Mouse (Mus musculus) MEL (cell line): ENCODE measurements around the gene Ddr1. TPM values are rescaled to one million over a fixed set of nuclear protein-coding genes. Genes with fewer than 3 reads are reported as not detected.

Experiments used
- DNase-seq: peaks from one replicate; pipeline ENCODE4 v3.0.0; 2011; ENCODE audit warnings: low read depth, low spot score
- H3K27ac ChIP-seq: 2 replicates; pipeline ENCODE4 v1.5.1; 2012; ENCODE audit warnings: low read depth, mild to moderate bottlenecking, control low read depth, low read length, moderate library complexity; ENCODE audit not compliant: control insufficient read depth
- H3K27me3 ChIP-seq, 2 experiments: fragments of 150-350 bp in 1 of 2; sonication (generic) in 1 of 2; 2 replicates each; pipeline ENCODE4 v1.6.1; 2012; ENCODE audit warnings: low read length in 2 of 2, mild to moderate bottlenecking in 2 of 2, improper control_type of control experiment in 1 of 2, moderate library complexity in 1 of 2; ENCODE audit not compliant: insufficient read depth in 2 of 2, control insufficient read depth in 1 of 2
- H3K36me3 ChIP-seq, 2 experiments: 2 replicates each; pipeline ENCODE4 v1.6.1; 2012 to 2014; ENCODE audit warnings: low read length in 2 of 2, improper control_type of control experiment in 1 of 2, inconsistent platforms in 1 of 2, mild to moderate bottlenecking in 1 of 2; ENCODE audit not compliant: insufficient read depth in 2 of 2, control insufficient read depth in 1 of 2
- H3K4me1 ChIP-seq, 2 experiments: fragments of 150-350 bp in 1 of 2; sonication (generic) in 1 of 2; 2 replicates each; pipeline ENCODE4 v1.6.1; 2012; ENCODE audit warnings: low read length in 2 of 2, improper control_type of control experiment in 1 of 2, mild to moderate bottlenecking in 1 of 2; ENCODE audit not compliant: insufficient read depth in 2 of 2, control insufficient read depth in 1 of 2
- H3K4me3 ChIP-seq, 2 experiments: fragments of 150-350 bp in 1 of 2; sonication (generic) in 1 of 2; 2 replicates each; pipeline ENCODE4 v1.5.1; 2012; ENCODE audit warnings: low read depth in 2 of 2, low read length in 2 of 2, mild to moderate bottlenecking in 2 of 2, moderate library complexity in 2 of 2, control low read depth in 1 of 2, improper control_type of control experiment in 1 of 2; ENCODE audit not compliant: control insufficient read depth in 1 of 2, insufficient read depth in 1 of 2
- H3K79me2 ChIP-seq: 2 replicates; pipeline ENCODE4 v1.6.1; 2012; ENCODE audit warnings: mild to moderate bottlenecking, low read length, moderate library complexity; ENCODE audit not compliant: control insufficient read depth, poor library complexity, insufficient read depth
- H3K9ac ChIP-seq: 2 replicates; pipeline ENCODE4 v1.6.1; 2012; ENCODE audit warnings: low read depth, mild to moderate bottlenecking, control low read depth, low read length, moderate library complexity; ENCODE audit not compliant: control insufficient read depth, poor library complexity, severe bottlenecking
- H3K9me3 ChIP-seq: fragments of 150-350 bp; sonication (generic); replicated peaks from 2 replicates; pipeline ENCODE4 v1.6.1; 2012; ENCODE audit warnings: mild to moderate bottlenecking, low read length, improper control_type of control experiment, moderate library complexity; ENCODE audit not compliant: insufficient read depth
- E2F4 ChIP-seq: IDR thresholded peaks from 2 replicates; pipeline ENCODE4 v1.6.1; 2011; ENCODE audit warnings: low read depth, low read length, improper control_type of control experiment, borderline replicate concordance
- ELF1 ChIP-seq: IDR thresholded peaks from 2 replicates; pipeline ENCODE4 v1.6.1; 2014; ENCODE audit warnings: low read depth, mild to moderate bottlenecking, inconsistent platforms, low read length, improper control_type of control experiment, moderate library complexity
- EP300 ChIP-seq, 2 experiments: IDR thresholded peaks; 2 replicates each; pipeline ENCODE4 v1.6.1; 2011; ENCODE audit warnings: improper control_type of control experiment in 2 of 2, low read length in 2 of 2, low read depth in 1 of 2, mild to moderate bottlenecking in 1 of 2
- ETS1 ChIP-seq: IDR thresholded peaks from 2 replicates; pipeline ENCODE4 v1.6.1; 2012; ENCODE audit warnings: low read depth, mild to moderate bottlenecking, inconsistent platforms, low read length, improper control_type of control experiment, moderate library complexity
- GABPA ChIP-seq: IDR thresholded peaks from 2 replicates; pipeline ENCODE4 v1.6.1; 2012; ENCODE audit warnings: low read depth, mild to moderate bottlenecking, inconsistent platforms, low read length, improper control_type of control experiment, moderate library complexity
- GATA1 ChIP-seq: IDR thresholded peaks from 2 replicates; pipeline ENCODE4 v1.6.1; 2011; ENCODE audit warnings: low read depth, low read length, improper control_type of control experiment
- KAT2A ChIP-seq: conservative IDR thresholded peaks from 2 replicates; pipeline ENCODE4 v1.6.1; 2012; ENCODE audit warnings: low read depth, low read length, improper control_type of control experiment, inconsistent platforms
- MAFK ChIP-seq: IDR thresholded peaks from 2 replicates; pipeline ENCODE4 v1.6.1; 2011; ENCODE audit warnings: low read depth, mild to moderate bottlenecking, low read length, improper control_type of control experiment, borderline replicate concordance
- MEF2A ChIP-seq: IDR thresholded peaks from 2 replicates; pipeline ENCODE4 v1.6.1; 2014; ENCODE audit warnings: low read depth, mild to moderate bottlenecking, inconsistent platforms, low read length, improper control_type of control experiment; ENCODE audit not compliant: poor library complexity, insufficient replicate concordance, severe bottlenecking; ENCODE audit errors: extremely low read depth
- MXI1 ChIP-seq: IDR thresholded peaks from 2 replicates; pipeline ENCODE4 v1.6.1; 2011; ENCODE audit warnings: mild to moderate bottlenecking, low read depth, low read length, improper control_type of control experiment
- MYB ChIP-seq: IDR thresholded peaks from 2 replicates; pipeline ENCODE4 v1.6.1; 2011; ENCODE audit warnings: mild to moderate bottlenecking, low read depth, low read length, improper control_type of control experiment
- MYC ChIP-seq: IDR thresholded peaks from 2 replicates; pipeline ENCODE4 v1.6.1; 2011; ENCODE audit warnings: low read depth, mild to moderate bottlenecking, low read length, improper control_type of control experiment, moderate library complexity
- NRF1 ChIP-seq: IDR thresholded peaks from 2 replicates; pipeline ENCODE4 v1.6.1; 2014; ENCODE audit warnings: low read depth, mild to moderate bottlenecking, inconsistent platforms, low read length, improper control_type of control experiment, moderate library complexity; ENCODE audit not compliant: poor library complexity, insufficient read depth, severe bottlenecking
- POLR2A ChIP-seq, 2 experiments: IDR thresholded peaks; 2 replicates each; pipeline ENCODE4 v1.6.1; 2011 to 2012; ENCODE audit warnings: low read length in 2 of 2, mild to moderate bottlenecking in 2 of 2, control low read depth in 1 of 2, improper control_type of control experiment in 1 of 2, low read depth in 1 of 2, moderate library complexity in 1 of 2; ENCODE audit not compliant: control insufficient read depth in 1 of 2, insufficient read depth in 1 of 2, poor library complexity in 1 of 2
- POLR2AphosphoS2 ChIP-seq: IDR thresholded peaks from 2 replicates; pipeline ENCODE4 v1.6.1; 2011; ENCODE audit warnings: low read length, improper control_type of control experiment
- POLR2AphosphoS5 ChIP-seq: IDR thresholded peaks from 2 replicates; pipeline ENCODE4 v1.6.1; 2012; ENCODE audit warnings: low read depth, borderline replicate concordance, mild to moderate bottlenecking, inconsistent platforms, low read length, moderate library complexity, mixed read lengths
- RAD21 ChIP-seq: IDR thresholded peaks from 2 replicates; pipeline ENCODE4 v1.6.1; 2011; ENCODE audit warnings: mild to moderate bottlenecking, low read depth, low read length, improper control_type of control experiment
- SMC3 ChIP-seq: IDR thresholded peaks from 2 replicates; pipeline ENCODE4 v1.6.1; 2011; ENCODE audit warnings: low read depth, low read length, improper control_type of control experiment
- TBP ChIP-seq: IDR thresholded peaks from 2 replicates; pipeline ENCODE4 v1.8.0; 2011; ENCODE audit warnings: low read depth, low read length, improper control_type of control experiment
- USF2 ChIP-seq, 2 experiments: IDR thresholded peaks; 2 replicates each; pipeline ENCODE4 v1.6.1; 2011 to 2012; ENCODE audit warnings: improper control_type of control experiment in 2 of 2, low read length in 2 of 2, borderline replicate concordance in 1 of 2, inconsistent platforms in 1 of 2, low read depth in 1 of 2, mild to moderate bottlenecking in 1 of 2; ENCODE audit not compliant: insufficient read depth in 1 of 2
- ZC3H11A ChIP-seq: IDR thresholded peaks from 2 replicates; pipeline ENCODE4 v1.6.1; 2012; ENCODE audit warnings: low read depth, mild to moderate bottlenecking, inconsistent platforms, low read length, improper control_type of control experiment
- ZKSCAN1 ChIP-seq: IDR thresholded peaks from 2 replicates; pipeline ENCODE4 v1.6.1; 2012; ENCODE audit warnings: low read depth, mild to moderate bottlenecking, inconsistent platforms, low read length, improper control_type of control experiment, moderate library complexity
- ZNF384 ChIP-seq: IDR thresholded peaks from 2 replicates; pipeline ENCODE4 v1.6.1; 2012; ENCODE audit warnings: low read depth, mild to moderate bottlenecking, inconsistent platforms, low read length, improper control_type of control experiment
- polyA plus RNA-seq, 2 experiments: library from polyadenylated mRNA; stranded (reverse) in 1 of 2; unstranded in 1 of 2; fragments of >175 nt in 1 of 2; fragments of >200 nt in 1 of 2; gene quantifications; 2 replicates each; pipeline versions ENCODE4 v1.2.1 to v1.2.4; 2012; ENCODE audit warnings: low replicate concordance in 2 of 2, low read depth in 1 of 2; ENCODE audit not compliant: insufficient read length in 2 of 2, insufficient read depth in 1 of 2, missing spikeins in 1 of 2
- total RNA-seq: library from RNA; depleted of rRNA; stranded (reverse); fragments of 300-350 nt; gene quantifications from 2 replicates; pipeline ENCODE4 v1.2.3, GENCODE M21; 2012

Gene Ddr1
- total and polyA plus RNA-seq, 3 experiments: 2.6 to 7.9 TPM; not detected in 1

- no peaks in the 10 kb centered on the region for H3K79me2 ChIP-seq
- DNase-seq: no peak
Observed at GRCm38 (mm10) chr17:35692368-35692767, 12.1 kb downstream of the Ddr1 start.

DNA sequence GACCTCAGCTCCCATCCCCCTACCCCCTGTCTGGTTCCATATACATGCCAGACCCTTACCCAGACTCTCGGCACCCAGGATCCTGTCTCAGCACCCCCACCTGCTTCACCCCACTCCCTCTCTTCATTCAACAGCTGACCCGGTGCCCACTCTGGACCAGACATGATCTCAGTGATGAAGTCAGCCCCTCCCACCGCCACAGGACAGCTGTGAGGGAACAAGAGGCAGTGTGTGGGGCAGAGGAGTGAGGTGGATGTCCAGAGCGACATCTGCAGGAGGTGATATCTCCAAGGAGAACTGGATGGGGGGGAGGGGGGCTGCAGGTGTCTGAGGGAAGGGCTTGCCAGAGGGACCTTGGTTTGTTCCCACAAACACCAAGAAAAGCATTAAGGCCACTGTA lies 12.6 kb downstream of the Ddr1 start:
- no peaks in the 10 kb centered on the region for H3K36me3 ChIP-seq
- H3K79me2 ChIP-seq: no peaks in the 10 kb centered on the region
- TF ChIP-seq GATA1 (no peak), POLR2AphosphoS2 (no peak), USF2 (IDR thresholded peaks at IDR 0.05; ENCODE audit: borderline replicate concordance in 1 of 2, insufficient read depth in 1 of 2, low read depth in 1 of 2, low read length in 2 of 2) (no peak), NRF1 (no peak)
- H3K27me3 ChIP-seq: no peaks in the 10 kb centered on the region
- H3K4me3 ChIP-seq: no peak overlapping the region
- no peak overlapping the region for H3K27ac ChIP-seq
- H3K4me1 ChIP-seq: no peaks in the 10 kb centered on the region
- no peaks in the 10 kb centered on the region for H3K9me3 ChIP-seq
- no peak overlapping the region for H3K9ac ChIP-seq
- no peak for DNase-seq

More at GRCm38 (mm10) chr17:35692368-35692767, 12.1 kb downstream of the Ddr1 start:
- no peaks in the 10 kb centered on the region for H3K27me3 ChIP-seq
- TF ChIP-seq SMC3 (no peak), NRF1 (no peak), EP300 (IDR thresholded peaks at IDR 0.05; ENCODE audit: low read depth in 1 of 2, low read length in 2 of 2) (no peak), MYB (no peak), RAD21 (no peak), MEF2A (no peak), ZKSCAN1 (no peak), POLR2A (IDR thresholded peaks at IDR 0.05; ENCODE audit: control insufficient read depth in 1 of 2, insufficient read depth in 1 of 2, low read depth in 1 of 2, low read length in 2 of 2, poor library complexity in 1 of 2) (no peak)
- no peaks in the 10 kb centered on the region for H3K4me1 ChIP-seq
- H3K27ac ChIP-seq: no peak overlapping the region
- H3K9me3 ChIP-seq: no peaks in the 10 kb centered on the region
- no peak overlapping the region for H3K4me3 ChIP-seq
- H3K9ac ChIP-seq: no peak overlapping the region
- H3K36me3 ChIP-seq: no peaks in the 10 kb centered on the region

- no peaks in the 10 kb centered on the region for H3K27me3 ChIP-seq
- H3K36me3 ChIP-seq: no peaks in the 10 kb centered on the region
- H3K27ac ChIP-seq: no peak overlapping the region
- no peaks in the 10 kb centered on the region for H3K9me3 ChIP-seq
- no peaks in the 10 kb centered on the region for H3K79me2 ChIP-seq
- H3K9ac ChIP-seq: no peak overlapping the region
- DNase-seq: no peak
- no peak for TF ChIP-seq ETS1
- TF ChIP-seq ZNF384: no peak
- TF ChIP-seq ZC3H11A: no peak
- no peak for TF ChIP-seq MYC
- TF ChIP-seq KAT2A: no peak
- no peak for TF ChIP-seq POLR2A (IDR thresholded peaks at IDR 0.05; ENCODE audit: control insufficient read depth in 1 of 2, insufficient read depth in 1 of 2, low read depth in 1 of 2, low read length in 2 of 2, poor library complexity in 1 of 2)
- TF ChIP-seq ELF1: no peak
- TF ChIP-seq GABPA: no peak
- TF ChIP-seq POLR2AphosphoS5: no peak
- TF ChIP-seq NRF1: no peak
- no peak for TF ChIP-seq TBP
- TF ChIP-seq E2F4: no peak
- TF ChIP-seq MAFK: no peak
- no peak for TF ChIP-seq USF2 (IDR thresholded peaks at IDR 0.05; ENCODE audit: borderline replicate concordance in 1 of 2, insufficient read depth in 1 of 2, low read depth in 1 of 2, low read length in 2 of 2)
- no peak for TF ChIP-seq MXI1
- no peaks in the 10 kb centered on the region for H3K4me1 ChIP-seq
- H3K4me3 ChIP-seq: no peak overlapping the region
Observed at GRCm38 (mm10) chr17:35689936-35690645, 14.3 kb downstream of the Ddr1 start.
